Mouse (Mus musculus) gastrocnemius, postnatal 4 days (tissue): Measurements from ENCODE around the gene Syndig1. TPM values are rescaled to one million over a fixed set of nuclear protein-coding genes. Genes with fewer than 3 reads are reported as not detected.

Experiments
- DNase-seq, 2 experiments: peaks; one replicate each; pipeline ENCODE4 v3.0.0; 2021 to 2022; ENCODE audit warnings: low spot score in 2 of 2, mixed read lengths in 2 of 2
- total RNA-seq, 2 experiments: library from RNA; stranded (reverse); gene quantifications; 2 replicates each; pipeline ENCODE4 v1.2.3; 2021

Syndig1 gene
- total RNA-seq, 2 experiments from 2014 or later, result 0.23 TPM; not detected in 1

DNA sequence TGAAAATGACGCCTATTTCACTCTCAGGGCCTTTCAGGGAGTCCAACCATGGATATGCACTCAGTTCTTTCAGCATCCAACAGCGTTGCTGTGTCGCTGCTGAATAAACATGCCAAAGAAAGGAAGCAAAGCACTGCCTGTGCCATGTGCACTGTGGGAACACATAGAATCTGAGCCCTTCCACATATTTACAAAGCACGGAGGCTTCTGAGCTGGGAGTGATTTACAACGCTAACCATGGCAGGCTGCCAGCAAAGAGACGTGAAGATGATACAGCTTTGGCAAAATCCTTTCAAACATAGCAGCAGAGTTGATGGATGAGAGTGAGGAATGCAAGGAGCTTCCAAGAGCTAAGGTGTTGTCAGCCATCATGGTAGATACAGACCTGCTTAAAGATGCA lies 144.6 kb downstream of the Syndig1 start:
- DNase-seq, result no peak

DNA sequence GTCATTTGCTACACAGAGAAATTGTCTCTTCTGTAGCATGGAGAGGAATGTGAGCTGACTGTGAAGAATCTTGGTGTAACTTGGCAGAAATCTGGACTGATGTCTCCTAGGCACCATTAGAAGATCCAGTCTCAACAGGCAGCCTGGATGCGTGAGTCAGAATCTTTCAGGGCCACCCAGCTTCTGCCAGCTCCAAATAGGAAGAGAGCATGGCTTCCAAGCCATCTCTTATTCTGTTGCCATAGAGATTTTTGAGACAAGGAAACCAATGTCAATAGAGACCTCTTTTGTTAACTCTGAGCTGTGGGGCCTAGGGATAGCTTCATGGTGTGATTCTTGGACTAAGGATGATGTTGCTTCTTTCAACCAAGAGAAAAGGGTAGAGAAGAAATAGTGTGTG lies 151.4 kb downstream of the Syndig1 start:
- DNase-seq, result no peak

DNA sequence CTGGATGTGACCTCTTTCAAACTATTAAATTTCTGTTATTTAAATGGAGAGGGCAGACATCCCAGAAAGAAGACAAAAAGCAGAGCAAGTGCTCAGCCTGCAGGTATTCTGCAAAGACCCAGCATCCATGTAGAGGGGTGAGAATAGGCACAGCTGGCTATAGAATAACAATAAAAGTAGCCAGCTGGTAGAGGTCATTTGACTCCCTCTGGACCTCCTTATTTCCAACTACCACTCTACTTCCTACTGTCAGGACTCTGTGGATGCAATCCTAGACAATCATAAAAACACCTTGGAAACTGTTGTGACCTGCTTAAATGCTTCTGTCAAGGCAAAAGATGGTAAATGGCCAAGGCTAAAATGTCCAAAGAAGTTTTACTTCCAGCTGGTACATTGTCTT lies 153.5 kb downstream of the Syndig1 start:
- no peak for DNase-seq

DNA sequence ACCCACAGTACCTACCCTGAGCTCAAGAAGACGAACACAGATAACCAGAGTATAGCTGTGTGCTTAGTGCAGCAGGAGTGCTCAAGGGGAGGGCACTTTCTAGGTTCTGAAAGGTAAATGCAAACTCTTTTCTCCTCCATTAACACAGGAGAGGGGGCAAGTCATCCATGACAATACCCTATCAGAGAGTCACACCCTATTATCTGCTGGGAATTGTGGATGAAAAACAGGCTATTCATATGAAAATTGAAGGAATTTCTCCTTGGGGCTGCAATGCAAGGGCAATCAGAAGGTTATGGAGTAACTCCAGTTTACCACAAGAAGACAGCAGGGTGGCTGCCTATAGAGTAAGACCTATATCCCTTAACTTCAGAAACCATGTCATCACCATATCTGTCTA lies 154.1 kb downstream of the Syndig1 start:
- DNase-seq, result no peak

DNA sequence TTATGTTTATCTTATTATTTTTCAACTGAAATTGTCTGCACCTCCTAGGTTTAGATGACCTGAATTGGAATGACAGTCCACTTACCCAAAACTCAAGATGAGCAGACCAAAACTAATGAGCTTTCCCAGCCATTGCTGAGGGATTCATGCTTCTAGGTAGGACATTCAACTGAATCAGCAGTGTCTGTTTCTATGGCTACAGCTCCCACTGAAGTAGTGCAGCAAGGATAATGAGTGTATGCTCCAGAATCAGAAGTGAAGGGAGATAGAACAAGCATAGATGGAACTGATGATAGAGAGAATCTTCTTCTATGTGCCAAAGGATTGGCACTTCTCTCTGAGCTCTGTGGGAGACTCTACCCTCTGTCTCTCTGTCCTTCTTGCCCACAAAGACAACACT lies 158.6 kb downstream of the Syndig1 start:
- no peak for DNase-seq

DNA sequence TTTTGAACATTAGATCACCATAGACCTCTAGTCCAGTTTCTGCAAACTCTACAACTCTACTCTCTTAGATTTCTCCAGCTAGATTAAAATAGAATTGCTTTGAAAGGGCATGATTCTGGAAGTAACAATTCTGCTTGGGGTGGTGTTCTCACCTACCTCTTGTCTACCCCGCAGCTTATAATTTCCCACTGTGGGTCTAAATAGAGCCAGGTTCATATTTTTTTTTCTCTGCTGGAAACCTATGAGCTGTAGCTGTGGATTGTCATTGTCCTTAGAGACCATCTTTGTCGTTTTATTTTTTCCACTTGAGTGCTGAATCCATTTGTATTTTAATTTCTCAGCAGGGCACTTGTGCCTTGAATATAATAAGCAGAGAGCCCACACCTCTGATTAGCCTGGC lies 162.5 kb downstream of the Syndig1 start:
- DNase-seq, result no peak

DNA sequence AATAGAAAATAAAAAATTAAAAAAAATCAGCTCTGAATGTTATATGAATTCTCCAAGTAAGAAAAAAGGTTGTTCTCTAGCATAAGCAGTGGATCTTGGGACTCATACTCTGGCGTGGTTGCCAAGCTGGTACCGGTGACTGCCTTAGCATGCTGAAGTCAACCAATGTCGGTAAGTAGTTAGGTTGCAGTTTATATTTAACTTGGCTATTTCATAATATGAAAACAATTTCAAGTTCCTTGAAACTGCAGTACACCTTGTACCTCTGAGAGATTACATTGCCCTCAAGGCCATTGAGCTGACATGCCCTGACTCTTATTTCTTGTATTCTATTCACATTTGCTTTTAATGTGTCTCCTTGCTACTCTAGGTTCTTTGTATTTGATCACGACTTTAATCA lies 163.9 kb downstream of the Syndig1 start:
- DNase-seq, result no peak

DNA sequence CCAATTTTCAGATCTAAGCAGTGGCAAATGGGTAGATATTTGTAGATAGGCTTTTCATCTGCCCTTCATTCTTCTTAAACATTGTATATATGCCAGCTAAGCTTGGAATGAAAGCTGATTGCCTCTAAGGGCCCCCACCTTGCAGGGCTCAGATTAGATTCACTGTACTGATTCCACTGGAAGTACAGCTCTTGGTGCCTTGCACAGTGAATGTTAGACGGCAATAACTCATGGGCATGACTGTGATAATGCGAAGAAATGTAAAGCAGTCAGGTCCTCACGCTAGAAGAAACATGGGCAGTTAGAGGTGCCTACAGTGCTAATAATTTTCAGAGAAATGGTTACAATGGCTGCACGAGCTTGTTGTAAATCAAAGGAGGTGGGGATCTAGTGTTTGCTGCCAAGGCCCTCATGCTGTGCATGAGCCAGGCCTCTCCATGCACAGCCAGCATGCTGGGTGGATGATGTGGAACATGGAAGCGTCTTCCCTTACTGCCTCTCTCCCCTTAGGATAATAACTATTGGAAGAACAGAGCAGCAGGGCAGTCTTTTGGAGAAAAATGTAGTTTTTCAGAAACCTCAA lies 167.5 kb downstream of the Syndig1 start:
- DNase-seq, result no peak

DNA sequence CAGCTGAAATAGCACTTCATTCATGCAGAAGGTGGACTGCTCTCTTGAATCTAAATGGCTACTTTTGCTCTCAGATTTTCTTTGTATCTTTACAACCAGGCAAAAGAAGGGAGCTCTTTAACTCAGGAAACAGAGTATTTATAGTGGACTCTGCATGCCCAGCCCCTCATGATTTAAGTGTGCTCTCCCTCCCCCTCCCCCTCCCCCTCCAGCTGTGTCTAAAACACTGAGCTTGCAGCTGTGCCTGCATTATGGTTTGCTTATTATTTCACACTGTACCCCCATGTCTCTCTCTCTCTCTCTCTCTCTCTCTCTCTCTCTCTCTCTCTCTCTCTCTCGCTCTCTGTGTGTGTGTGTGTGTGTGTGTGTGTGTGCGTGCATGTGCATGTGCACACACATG lies 168.6 kb downstream of the Syndig1 start:
- DNase-seq, result no peak

DNA sequence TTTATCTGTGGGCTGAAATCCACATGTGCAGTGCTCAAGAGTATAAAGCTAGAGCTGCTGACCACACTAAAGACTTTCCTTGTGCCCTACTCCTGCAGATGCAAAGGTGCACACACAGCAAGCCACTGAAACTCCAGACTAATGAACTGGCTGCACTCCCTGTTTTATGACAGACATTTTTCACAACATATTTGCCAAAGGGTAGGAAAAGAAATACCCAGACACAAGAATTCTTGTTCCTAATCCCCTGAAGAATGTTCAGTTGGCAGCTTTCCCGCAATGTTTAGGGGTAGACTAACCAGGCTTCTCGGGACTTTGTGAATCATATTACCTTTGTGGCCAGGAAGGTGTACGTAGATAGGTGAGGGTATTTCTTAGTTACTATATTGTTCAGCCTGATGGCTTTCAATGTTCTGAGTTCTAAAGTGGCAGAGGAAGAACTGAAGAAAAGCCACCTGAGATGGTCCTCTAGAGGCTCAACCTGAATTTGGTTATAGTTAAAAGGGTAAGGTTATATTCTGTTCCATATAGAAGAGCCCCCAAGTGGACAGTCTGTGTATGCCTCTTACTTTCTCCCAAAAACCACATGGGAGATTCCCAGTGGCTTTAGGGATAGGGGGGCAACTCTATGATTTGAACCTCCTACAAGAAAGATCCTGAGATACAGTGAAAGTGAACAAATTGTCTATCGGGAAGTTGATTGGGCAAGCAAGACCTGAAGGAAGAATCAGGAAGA lies 169.5 kb downstream of the Syndig1 start:
- DNase-seq, result no peak

DNA sequence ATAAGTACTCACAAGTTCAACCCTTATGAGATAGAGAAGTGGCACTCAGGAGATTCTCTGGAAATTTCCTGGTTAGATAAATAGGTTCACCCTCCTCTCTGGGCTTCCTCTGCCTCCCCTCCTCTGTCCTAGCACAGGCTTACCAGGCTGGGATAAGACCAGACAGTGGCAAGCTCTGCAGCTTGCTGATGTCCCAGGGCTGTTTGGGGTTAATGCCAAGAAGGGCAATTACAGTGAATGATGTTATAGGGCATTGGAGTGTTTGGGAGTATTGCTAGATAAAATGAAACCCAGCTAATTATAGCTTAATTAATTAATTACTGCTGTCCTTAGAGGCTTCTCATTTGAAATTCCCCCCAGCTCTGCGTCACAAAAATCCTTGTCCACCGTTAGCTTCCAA lies 171.6 kb downstream of the Syndig1 start:
- DNase-seq, result no peak

DNA sequence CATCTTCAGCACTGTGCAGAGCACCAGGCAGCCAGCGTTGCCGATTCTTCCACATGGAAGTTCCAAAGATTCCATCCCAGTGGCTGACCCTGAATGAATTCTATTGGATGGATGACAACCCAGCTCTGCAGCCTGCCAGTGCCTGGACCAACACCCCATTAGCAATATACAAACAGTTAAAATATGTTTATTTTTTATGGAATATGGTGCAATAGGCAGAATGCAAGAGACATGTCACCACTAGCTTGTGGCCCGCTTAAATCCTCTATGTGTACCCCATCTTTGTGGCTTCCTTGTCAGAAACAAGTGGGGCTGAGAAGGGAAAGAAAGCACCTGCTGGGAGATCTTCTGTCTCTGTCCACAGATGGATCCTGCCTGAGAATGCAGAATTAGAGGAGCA lies 174.5 kb downstream of the Syndig1 start:
- no peak for DNase-seq

DNA sequence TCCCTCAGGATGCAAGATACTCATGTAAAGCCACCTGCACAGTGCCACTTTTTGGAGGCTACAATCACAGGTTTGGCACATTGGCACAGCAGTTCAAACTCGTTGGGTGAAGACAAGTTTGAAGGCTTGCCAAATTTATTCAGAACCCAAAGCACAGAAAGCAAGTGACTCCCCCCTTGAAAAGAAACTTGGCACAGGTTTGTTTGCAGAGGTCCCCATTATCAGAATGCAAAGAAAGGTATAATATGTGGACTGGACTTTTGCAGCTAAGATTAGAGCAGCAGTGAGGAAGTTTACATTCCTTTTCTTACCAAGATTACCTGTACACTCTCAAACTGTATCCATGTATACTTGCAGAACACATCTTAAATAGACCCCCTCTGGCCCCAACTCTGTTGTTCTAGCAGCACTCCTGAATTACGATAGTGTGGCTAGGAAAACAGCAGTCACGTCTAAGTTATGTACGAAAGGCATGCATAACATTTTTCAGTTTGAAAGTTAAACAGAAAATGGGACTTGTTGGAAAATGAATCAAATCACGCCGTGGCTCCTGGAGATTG lies 183.9 kb downstream of the Syndig1 start:
- DNase-seq, result no peak

DNA sequence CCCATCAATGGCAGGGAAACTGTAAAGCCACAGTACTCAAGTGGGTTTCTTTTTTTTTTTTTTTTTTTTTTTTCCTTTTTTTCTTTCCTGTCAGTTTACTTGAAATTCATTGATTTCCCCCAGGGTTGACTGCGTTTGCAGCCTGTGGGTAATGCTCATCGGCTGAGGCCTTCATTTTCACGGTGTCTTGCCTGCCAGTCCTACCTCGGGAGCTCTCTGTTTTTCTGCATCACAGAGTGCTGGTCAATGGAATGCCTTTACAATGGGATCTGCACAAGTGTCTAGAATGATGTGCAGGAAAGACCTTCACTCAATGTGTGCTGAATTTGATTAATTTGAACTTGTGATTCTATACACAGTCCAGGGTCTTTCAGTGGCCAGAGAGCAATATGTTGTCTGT lies 184.8 kb downstream of the Syndig1 start:
- DNase-seq, result no peak

DNA sequence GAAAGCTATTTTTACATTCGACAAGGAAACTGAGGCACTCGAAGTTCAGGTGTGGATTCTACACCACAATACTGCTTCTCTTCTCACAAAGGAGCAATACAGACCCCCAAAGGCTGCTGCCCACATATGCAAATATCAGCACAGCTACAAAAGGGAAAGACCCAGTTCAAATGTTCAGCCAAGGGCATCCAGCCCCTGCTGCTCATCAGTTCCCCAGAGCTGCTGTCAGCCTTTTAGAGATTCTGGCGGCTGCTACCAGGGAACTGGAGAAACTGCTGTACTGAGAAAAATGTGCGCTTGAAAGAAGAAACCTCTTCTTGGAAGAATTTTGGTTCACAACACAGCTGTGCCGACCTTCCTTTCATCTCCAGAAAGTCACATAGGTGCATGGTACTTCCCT lies 187.3 kb downstream of the Syndig1 start:
- DNase-seq, result no peak

DNA sequence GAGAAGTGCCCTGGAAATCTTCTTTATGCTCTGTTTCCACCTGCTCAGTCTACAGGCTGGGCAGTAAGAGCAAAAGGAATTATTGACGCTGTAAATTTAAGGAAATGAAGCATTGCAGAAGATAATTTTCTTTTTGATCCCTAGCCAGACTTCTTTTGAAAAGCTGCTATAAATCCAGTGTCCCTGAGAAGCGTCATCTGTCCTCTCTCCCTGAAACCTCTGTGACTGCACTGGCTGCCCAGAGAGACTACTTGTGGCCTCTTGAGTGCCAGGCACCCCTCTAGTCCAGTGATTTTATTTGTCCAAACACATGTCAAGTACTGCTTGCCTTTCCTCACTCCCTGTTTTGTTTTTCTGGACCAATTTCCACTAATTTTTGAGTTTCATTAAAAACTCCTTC lies 191.7 kb downstream of the Syndig1 start:
- no peak for DNase-seq

DNA sequence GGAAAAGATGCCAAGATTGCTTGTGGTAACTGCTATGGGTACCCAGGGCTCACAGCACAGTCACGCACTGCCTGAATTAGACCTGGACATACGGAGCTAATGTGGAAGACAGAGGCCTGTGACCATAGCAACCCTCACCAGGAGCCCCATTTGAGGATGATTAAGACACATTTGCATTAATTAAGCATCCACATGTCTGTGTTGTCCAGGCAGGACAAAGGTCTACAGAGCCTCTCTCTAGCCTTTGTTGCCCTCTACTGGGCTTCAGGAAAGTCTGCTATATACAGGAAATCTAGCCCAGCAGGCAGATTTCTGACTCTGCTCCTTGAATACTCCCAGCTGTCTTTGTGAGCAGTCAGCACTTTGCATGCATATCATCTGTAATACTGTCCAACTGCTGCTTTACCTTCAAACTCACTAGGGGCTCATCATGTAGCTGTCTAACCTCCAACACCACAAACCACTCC lies 194.9 kb downstream of the Syndig1 start:
- no peak for DNase-seq

DNA sequence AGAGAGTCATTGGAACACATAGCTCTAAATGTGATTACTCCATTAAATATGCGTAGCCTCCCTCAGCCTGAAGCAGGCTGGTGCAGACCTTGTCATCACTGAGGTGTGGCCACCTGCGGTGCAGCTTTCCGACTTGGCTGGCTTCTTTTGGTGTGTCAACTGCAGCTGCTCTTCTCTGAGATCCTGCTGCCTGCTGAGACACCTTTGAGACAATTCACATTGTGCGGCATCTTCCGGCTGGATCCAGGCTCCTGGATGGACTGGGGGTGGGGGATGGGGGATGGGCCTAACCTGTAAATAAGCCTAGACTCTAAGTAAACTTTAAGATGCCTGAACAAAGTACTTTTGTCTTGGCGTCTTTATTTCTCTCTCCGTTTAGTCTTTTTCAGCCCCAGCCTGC lies 214.5 kb downstream of the Syndig1 start:
- no peak for DNase-seq

Other genes with a start within 250 kb of the Syndig1 start
- not detected for gene C530025M09Rik, start 2.0 kb downstream of the Syndig1 start, total RNA-seq